Mouse (Mus musculus) embryonic fibroblast, embryonic 13.5 days (primary cell): ENCODE results near the gene CT030661.1.

ENCODE experiments used
- CTCF ChIP-seq: IDR thresholded peaks from 2 replicates; pipeline ENCODE4 v1.5.1; 2011; ENCODE audit warnings: mild to moderate bottlenecking, control low read depth, low read length, moderate library complexity, borderline replicate concordance; ENCODE audit not compliant: insufficient read depth
- POLR2A ChIP-seq: IDR thresholded peaks from 2 replicates; pipeline ENCODE4 v1.6.1; 2011; ENCODE audit warnings: low read depth, mild to moderate bottlenecking, control low read depth, low read length, moderate library complexity

- TF ChIP-seq CTCF (no peak), POLR2A (no peak)
These were observed 49.3 kb upstream of the CT030661.1 start for GRCm38 (mm10) chr17:22363895-22364294.
